ENCODE assay signal across 9 mouse cellular contexts in genomic region chr11:94970210-94970943, GRCm38 (mm10). TPM values are rescaled to one million over a fixed set of nuclear protein-coding genes. Genes with fewer than 3 reads are reported as not detected.
DNase-seq lines count a peak whose midpoint lies in the region; ATAC-seq lines count a peak whose summit lies in the region.
"Had no signal": no experiment of that assay in that cellular context is flagged by ENCODE, and none has a peak within 500 bp of the region (broad histone marks: within the 10 kb centered on the region; RNA-seq: fewer than 3 reads in every experiment).

No protein-coding gene starts in this region.

- no peak overlapping the region for H3K4me3 ChIP-seq in embryonic facial prominence, embryonic 14.5 days (ENCODE audit: low read depth, low read length)

- no peaks in the 10 kb centered on the region for H3K27me3 ChIP-seq in embryonic facial prominence, embryonic 14.5 days (replicated peaks; ENCODE audit: control insufficient read depth, insufficient read depth, low read length)

- 60% methylated on average over 15 of the region's 15 CpGs for WGBS in embryonic facial prominence, embryonic 14.5 days

- H3K9me3 ChIP-seq in embryonic facial prominence, embryonic 14.5 days (ENCODE audit: control insufficient read depth, low read length), result no peaks in the 10 kb centered on the region

- no peak overlapping the region for H3K4me2 ChIP-seq in embryonic facial prominence, embryonic 14.5 days (ENCODE audit: low read depth, low read length)

- no peaks in the 10 kb centered on the region for H3K36me3 ChIP-seq in embryonic facial prominence, embryonic 14.5 days (ENCODE audit: control insufficient read depth, insufficient read depth, low read length)

- intact Hi-C loops in heart, postnatal 25 days (cut with DNase I), result loop anchor here (1.0 kb wide), 1 partner anchor 31 kb away; no protein-coding TSS in a partner anchor

- no peak overlapping the region for H3K9ac ChIP-seq in embryonic facial prominence, embryonic 14.5 days (ENCODE audit: low read depth, low read length)

- DNase-seq in left cerebral cortex, adult 18-20 months (ENCODE audit: low spot score in 2 of 2), result peak; percentile 64 to 74
- DNase-seq in left cerebral cortex, adult 11 months (ENCODE audit: low spot score), result no peak
- DNase-seq in adrenal gland, adult 2 months, result peak; percentile 59
- DNase-seq in embryonic facial prominence, embryonic 14.5 days (ENCODE audit: low spot score), result peak; percentile 82
- DNase-seq in heart, postnatal 25 days (ENCODE audit: low spot score), result peak; percentile 35
- DNase-seq in layer of hippocampus, adult 9-11 months, result peak; percentile 65
- peak; percentile 47 to 69 for DNase-seq in spleen, postnatal 10 days (ENCODE audit: low spot score in 2 of 2)

- ATAC-seq in embryonic facial prominence, embryonic 14.5 days (ENCODE audit: low read depth), result peak; percentile 44; the same call in 1 of the 2 replicates
- peak; percentile 80 for ATAC-seq in megakaryocyte progenitor cell, adult 5-6 weeks (replicated peaks; ENCODE audit: poor library complexity)

- no peak overlapping the region for H3K27ac ChIP-seq in embryonic facial prominence, embryonic 14.5 days (replicated peaks; ENCODE audit: low read depth, low read length)

- H3K4me1 ChIP-seq in embryonic facial prominence, embryonic 14.5 days (ENCODE audit: control insufficient read depth, insufficient read depth, low read length), result no peaks in the 10 kb centered on the region

RNA-seq across cellular contexts. Expression of gene Hils1, which starts 3.0 kb away (rescaled TPM):
- not detected for total RNA-seq in left cerebral cortex, adult 18-20 months (2021)
- total RNA-seq in adrenal gland, adult 2 months (2021), result not detected
- polyA plus RNA-seq in adrenal gland, adult 2 months (2012; rRNA removed), result not detected in 2 replicates
- polyA plus RNA-seq in embryonic facial prominence, embryonic 14.5 days (2014; fragmentation: Nextera tagmentation; extraction: Ambion mirVana), result 0.25 and 0.61 TPM in 2 replicates
- not detected for total RNA-seq in heart, postnatal 25 days (2021)
- not detected in 2 replicates for total RNA-seq in megakaryocyte progenitor cell, adult 5-6 weeks (2015)
- not detected in 2 replicates for total RNA-seq in megakaryocyte progenitor cell, adult 5-6 weeks (2017)
- polyA plus RNA-seq: liver, embryonic 16.5 days had no signal

RNA-seq across cellular contexts. Expression of gene Sgca, which starts 5.8 kb away (rescaled TPM):
- total RNA-seq in left cerebral cortex, adult 18-20 months (2021), result not detected
- total RNA-seq in adrenal gland, adult 2 months (2021), result not detected
- 0.79 and 0.95 TPM in 2 replicates for polyA plus RNA-seq in adrenal gland, adult 2 months (2012; rRNA removed)
- polyA plus RNA-seq in embryonic facial prominence, embryonic 14.5 days (2014; fragmentation: Nextera tagmentation; extraction: Ambion mirVana), result 18.6 and 19.5 TPM in 2 replicates
- total RNA-seq in heart, postnatal 25 days (2021), result 100 to 1,000 TPM; 142 to 163 TPM
- total RNA-seq in megakaryocyte progenitor cell, adult 5-6 weeks (2015), result not detected in 2 replicates
- total RNA-seq in megakaryocyte progenitor cell, adult 5-6 weeks (2017), result not detected in 2 replicates

RNA-seq across cellular contexts. Expression of gene Ppp1r9b, which starts 20.5 kb away (rescaled TPM):
- 100 to 1,000 TPM; 737 to 747 TPM for total RNA-seq in left cerebral cortex, adult 18-20 months (2021)
- 100 to 1,000 TPM; 101 to 148 TPM for total RNA-seq in adrenal gland, adult 2 months (2021)
- 61.6 and 64.6 TPM in 2 replicates for polyA plus RNA-seq in adrenal gland, adult 2 months (2012; rRNA removed)
- 16.0 and 16.1 TPM in 2 replicates for polyA plus RNA-seq in embryonic facial prominence, embryonic 14.5 days (2014; fragmentation: Nextera tagmentation; extraction: Ambion mirVana)
- total RNA-seq in heart, postnatal 25 days (2021), result 10 to 100 TPM; 45.5 to 52.6 TPM
- total RNA-seq in megakaryocyte progenitor cell, adult 5-6 weeks (2015), result 43.9 and 46.6 TPM in 2 replicates
- 81.9 and 107 TPM in 2 replicates for total RNA-seq in megakaryocyte progenitor cell, adult 5-6 weeks (2017)

RNA-seq across cellular contexts. Expression of gene Col1a1, which starts 34.4 kb away (rescaled TPM):
- total RNA-seq in left cerebral cortex, adult 18-20 months (2021), result 10 to 100 TPM in 1 of 2 experiments, 1 to 10 TPM in 1; 8.8 to 11.2 TPM
- total RNA-seq in adrenal gland, adult 2 months (2021), result 10 to 100 TPM; 34.5 to 82.8 TPM
- 40.1 and 42.9 TPM in 2 replicates for polyA plus RNA-seq in adrenal gland, adult 2 months (2012; rRNA removed)
- 3,653 and 4,731 TPM in 2 replicates for polyA plus RNA-seq in embryonic facial prominence, embryonic 14.5 days (2014; fragmentation: Nextera tagmentation; extraction: Ambion mirVana)
- 100 to 1,000 TPM; 182 to 211 TPM for total RNA-seq in heart, postnatal 25 days (2021)
- total RNA-seq in megakaryocyte progenitor cell, adult 5-6 weeks (2015), result not detected in 2 replicates
- total RNA-seq in megakaryocyte progenitor cell, adult 5-6 weeks (2017), result 0.07 TPM in 1 of 2 replicates, not detected in the other

RNA-seq across cellular contexts. Expression of gene Samd14, which starts 39.3 kb away (rescaled TPM):
- 10 to 100 TPM; 25.8 to 33.7 TPM for total RNA-seq in left cerebral cortex, adult 18-20 months (2021)
- total RNA-seq in adrenal gland, adult 2 months (2021), result 1 to 10 TPM; 2.5 to 4.5 TPM
- 12.9 and 13.5 TPM in 2 replicates for polyA plus RNA-seq in adrenal gland, adult 2 months (2012; rRNA removed)
- polyA plus RNA-seq in embryonic facial prominence, embryonic 14.5 days (2014; fragmentation: Nextera tagmentation; extraction: Ambion mirVana), result 21.9 and 29.0 TPM in 2 replicates
- total RNA-seq in heart, postnatal 25 days (2021), result 1 to 10 TPM; 1.2 to 1.5 TPM
- 2.3 and 6.1 TPM in 2 replicates for total RNA-seq in megakaryocyte progenitor cell, adult 5-6 weeks (2015)
- 0.92 and 2.6 TPM in 2 replicates for total RNA-seq in megakaryocyte progenitor cell, adult 5-6 weeks (2017)

Comparison
In these comparisons a context has a peak if more than half of its experiments do, and no peak if none do; other contexts are left out.
1. RNA of gene Sgca, which starts 5.8 kb away (total RNA-seq): 142 to 163 TPM in heart, postnatal 25 days; not detected in adrenal gland, adult 2 months, not detected in left cerebral cortex, adult 18-20 months and not detected in megakaryocyte progenitor cell, adult 5-6 weeks; every median in the first group is over 100 times any median in the second.
2. RNA of gene Ppp1r9b, which starts 20.5 kb away (total RNA-seq): 737 to 747 TPM in left cerebral cortex, adult 18-20 months; 101 to 148 TPM in adrenal gland, adult 2 months, 43.9 to 107 TPM in megakaryocyte progenitor cell, adult 5-6 weeks and 45.5 to 52.6 TPM in heart, postnatal 25 days; every median in the first group is over 4 times any median in the second.